Mouse (Mus musculus) ovary, postnatal 14 days (tissue): Measurements from ENCODE around the gene Gucy2d.

Experiments
- DNase-seq: peaks from one replicate; pipeline ENCODE4 v3.0.0; 2022; ENCODE audit warnings: low spot score

Gene Gucy2d

DNA sequence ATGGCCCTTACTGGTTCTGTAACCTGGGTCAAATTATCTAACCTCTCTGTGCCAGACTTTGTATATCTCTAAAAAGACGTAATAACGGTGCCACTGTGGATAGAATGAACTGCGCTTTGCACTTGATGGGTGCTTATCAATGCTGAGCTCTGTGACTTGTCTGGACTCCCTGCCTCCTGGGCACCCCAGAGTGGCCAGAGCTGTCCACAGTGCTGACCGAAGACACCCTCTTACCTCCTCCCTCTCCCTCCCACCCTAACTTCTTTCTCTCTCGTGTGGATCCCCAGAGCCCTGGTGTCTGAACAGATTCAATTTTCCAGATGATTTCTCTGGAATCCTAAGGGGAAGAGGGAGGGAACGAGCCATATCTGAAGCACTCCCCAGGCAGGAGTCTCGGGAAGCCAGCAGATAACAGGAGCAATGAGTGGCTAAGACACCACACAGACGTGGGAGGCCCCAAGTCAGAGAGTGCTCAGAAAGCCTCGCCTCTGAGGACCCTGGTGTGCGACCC is at the start of gene Gucy2d:
Gene Gucy2d, plus strand, starts transcription at position 461 of the 511 bp plus-strand sequence.
- DNase-seq, result no peak

DNA sequence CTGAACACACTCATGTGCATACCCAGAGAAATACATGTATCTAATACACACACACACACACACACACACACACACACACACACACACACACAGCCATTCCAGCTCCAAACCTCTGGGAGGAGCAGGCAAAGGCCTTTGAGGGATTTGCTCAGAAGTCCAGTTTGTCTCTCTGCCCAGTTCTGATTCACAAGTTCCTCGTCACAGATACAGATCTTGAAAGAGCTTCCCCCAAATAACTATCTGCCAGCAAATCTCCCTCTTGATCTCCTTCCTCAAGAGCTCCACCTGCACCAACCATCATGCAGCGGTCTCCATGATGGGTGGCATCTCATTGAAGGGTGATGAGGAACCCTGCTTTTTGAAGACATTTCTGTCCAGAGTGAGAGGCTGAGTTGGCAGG is 49.7 kb upstream of the Gucy2d start:
- no peak for DNase-seq

DNA sequence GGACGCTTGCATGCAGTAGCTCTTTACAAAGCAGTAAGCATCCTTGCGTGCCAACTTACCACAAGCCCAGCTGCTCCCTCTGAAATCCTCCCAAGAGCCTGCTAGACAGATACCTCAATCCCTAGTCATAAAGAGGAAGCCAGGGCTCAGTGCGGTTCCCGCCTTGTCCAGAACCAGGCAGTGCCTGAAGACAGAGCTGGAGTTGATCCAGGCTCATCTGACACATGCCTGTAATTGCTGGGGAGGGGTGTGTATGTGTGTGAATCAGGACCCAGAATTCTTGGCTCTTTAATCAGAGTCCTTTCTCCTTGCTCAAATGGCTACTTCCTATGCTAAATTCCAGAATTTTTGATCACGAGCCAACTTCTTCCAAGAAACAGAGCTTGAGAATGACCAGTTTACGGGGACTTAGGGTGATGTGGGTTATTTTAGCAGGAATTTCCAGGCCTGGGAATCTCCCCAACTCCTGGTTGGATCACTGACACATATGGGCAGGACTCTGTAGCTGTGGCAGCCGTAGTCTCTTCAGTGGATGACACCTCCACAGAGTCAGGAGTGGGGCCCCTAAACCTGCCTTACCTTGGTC is 48.8 kb upstream of the Gucy2d start:
- no peak for DNase-seq

DNA sequence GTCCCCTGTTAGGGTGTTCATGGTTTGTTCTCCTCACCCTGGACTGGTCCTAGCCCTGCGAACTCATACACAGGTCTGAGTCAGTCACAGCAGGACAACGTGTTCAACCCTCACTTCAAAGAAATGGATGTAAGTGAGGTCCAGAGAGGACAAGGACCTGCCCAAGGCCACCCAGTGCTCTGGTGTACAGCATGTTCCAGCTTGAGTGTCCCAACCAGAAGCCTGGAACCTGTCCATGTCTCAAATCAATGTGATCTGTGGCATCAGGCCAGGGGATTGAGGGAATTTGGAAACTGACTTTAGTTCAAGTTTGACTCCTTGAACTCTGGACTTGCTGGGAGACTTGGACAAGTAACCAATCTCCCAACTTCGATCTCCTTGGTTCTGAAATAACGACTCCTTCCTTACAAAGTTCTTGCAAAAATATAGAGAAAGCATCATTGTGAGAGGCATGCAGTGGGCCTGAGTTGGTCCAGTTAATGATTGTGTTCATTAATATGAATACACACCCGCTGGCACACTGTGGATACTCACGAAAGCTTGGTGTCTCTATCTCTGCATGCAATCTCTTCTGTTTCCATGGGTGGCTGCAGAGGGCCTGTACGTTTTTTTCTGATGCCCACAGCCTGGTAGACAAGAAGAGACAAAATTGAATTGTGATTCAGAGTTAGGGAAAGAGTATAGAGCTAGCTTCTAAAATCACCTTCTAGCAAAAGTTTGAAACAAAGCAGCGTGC is 47.6 kb upstream of the Gucy2d start:
- DNase-seq, result no peak

DNA sequence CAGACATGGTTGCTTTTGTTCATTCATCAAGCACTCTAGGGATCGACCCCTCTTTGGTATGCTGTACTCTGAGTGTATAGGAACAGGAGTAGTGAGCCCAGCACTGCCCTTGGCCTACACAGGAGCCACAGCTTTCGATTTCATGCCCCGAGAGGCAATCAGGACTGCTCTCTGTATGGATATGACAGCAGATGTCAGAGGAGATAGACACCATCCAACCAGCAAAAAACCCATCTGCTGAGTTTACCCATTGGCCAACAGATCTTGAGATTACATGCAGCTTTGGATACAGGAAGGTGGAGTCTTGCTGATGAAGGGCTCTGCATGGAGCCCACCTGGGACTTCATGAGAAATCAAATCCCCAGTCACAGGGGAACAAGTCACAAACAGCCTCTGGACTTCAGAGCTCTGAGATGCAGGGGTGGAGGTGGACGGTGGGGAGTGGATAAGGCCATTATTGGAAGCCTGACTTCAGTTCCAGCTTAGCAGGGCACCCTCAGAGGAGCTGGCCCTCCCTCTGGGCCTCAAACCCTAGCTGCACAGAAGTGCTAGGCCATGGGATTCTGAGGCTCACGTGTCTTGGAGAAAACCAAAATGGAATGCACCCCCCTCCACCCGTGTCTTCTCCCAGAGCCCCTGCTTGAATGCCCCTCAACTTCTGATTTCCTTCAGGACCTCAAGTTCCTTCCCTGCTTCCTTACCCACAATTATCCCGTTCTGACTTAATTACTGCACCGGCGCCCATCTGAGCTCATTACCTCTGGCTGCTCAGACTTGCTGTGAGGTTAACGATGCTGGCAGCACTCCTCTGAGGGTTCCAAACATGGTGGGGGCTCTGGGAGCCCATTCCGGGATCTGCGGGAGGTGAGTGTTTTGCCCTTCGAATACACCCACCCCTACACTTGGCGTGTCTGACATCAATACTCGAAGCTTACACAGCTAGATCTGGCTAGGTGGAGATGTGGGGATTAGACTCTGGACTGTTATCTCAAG is 37.3 kb upstream of the Gucy2d start:
- no peak for DNase-seq

DNA sequence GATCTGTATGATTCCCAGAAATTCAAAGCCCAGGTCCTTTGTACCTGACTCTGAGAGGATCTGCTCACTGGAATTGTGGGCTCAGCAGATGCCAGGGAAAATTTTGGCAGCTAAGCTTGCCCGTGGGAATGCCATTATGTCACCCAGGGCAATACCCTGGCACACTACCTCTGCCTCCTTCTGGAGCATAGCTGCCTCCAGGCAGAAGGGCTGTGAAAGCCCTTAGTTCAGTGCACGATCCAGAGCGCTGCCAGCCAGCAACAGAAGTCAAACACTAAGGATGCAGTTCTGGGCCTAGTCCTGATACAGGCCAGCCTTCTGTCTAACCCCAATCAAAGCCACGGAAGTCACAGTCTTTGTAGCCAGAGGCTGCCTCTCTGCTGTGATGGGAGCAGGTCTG is 36.2 kb upstream of the Gucy2d start:
- DNase-seq, result no peak

DNA sequence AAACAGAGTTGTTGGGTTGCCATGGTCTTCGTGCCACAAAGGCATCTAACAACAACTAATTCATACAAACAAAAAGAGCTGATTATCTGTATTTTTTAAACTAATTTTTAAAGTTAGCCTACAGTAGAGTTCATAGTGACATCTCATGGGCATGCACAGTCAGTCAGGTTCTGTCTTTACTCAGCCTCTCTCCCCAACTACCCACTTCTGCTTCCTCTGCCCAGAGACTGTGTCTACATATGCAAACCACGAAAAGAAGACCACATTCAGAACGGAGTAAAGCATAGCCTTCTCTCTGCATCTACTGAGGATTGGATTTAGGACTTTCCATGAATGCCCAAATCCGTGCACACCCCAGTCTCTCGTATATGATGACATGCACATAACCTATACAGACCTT is 32.6 kb upstream of the Gucy2d start:
- no peak for DNase-seq

DNA sequence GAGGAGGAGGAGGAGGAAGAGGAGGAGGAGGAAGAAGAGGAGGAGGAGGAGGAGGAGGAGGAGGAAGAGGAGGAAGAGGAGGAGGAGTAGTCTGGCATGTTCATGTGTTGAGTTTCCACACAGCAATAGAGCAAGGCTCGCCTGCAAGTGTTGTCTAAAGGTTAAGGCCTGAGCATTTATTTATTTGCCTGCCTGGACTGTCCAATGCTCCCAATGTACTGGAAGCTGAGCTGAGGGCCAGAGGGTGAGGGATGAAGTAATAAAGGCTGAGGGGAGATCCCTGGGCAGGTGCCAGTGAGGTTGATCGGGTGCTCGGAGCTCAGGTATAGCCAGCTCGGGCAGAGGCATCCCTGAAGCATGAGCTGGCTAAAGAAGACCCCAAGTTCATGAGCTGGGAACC is 27.1 kb upstream of the Gucy2d start:
- no peak for DNase-seq

DNA sequence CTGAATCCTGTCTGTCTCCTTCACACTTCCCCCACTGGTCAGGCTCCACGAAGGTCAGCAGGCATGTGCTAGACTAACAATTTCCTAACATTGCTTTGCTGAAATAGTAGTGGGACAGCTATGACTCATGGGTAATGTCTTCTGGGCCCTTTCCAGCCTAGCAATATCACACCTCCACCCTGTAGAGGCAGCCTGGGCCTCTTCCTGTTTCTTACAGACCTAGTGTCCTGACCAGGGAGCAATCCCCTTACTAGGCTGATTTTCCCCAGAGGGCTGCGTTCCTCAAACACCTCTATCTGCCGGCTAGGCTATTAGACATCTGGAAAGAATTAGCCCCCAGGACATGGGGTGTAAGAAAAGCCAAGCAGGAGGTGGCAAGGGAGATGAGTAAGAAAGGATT is 24.7 kb upstream of the Gucy2d start:
- no peak for DNase-seq

DNA sequence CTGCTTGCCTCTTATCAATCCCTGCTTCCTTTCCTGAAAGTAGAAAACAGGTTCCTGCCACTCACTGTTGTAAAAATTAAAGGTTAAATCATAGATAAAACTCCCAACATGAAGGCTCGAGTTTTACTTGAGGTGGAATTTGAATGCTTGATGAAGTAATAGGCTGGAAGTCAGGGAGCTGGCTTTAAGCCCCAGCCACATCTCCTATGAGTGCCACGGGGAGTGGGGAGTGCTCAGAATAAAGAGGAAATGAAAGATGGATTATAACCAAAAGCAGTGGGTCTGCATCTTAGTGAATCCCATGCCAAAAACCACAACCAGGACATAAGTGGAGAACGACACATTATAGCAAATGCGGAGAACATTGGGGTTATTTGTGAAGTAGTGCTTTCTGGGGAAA is 24.2 kb upstream of the Gucy2d start:
- DNase-seq, result no peak

DNA sequence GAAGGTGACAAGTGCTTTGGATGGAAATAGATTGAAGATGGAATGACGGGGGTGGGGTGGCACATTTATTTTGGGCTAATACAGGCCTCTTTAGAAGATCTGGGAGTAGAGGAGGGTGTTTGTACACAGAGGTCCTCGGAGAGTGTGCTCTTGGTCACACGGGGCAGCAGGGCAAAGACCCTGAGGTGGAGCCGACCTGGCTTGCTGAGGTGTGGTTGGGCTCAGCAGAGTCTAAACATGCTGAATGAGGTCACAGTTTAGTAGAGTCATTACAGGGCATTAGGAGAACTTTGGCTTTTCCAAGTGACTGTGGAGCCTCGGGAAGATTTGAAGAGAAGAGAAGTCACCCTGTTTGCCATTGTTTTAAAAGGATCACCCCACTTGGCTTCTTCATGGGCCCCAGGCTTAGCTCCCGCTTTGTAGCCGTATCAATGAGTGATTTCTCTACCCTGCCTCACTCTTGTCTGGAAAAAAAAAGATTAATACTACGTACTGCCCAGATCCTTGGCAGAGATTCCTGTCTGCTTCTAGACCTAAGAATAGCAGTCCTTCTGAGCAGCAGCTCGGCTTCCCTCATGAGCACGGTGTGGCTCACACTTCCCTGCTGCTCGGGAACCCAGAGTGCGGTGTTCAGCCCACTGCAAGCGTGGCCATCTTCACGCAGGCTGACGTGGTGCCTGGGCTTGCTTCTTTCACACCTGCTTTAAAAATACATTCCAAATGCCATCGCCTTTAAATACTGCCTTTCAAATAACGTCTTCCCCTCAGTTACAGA is 22.0 kb upstream of the Gucy2d start:
- DNase-seq, result no peak

DNA sequence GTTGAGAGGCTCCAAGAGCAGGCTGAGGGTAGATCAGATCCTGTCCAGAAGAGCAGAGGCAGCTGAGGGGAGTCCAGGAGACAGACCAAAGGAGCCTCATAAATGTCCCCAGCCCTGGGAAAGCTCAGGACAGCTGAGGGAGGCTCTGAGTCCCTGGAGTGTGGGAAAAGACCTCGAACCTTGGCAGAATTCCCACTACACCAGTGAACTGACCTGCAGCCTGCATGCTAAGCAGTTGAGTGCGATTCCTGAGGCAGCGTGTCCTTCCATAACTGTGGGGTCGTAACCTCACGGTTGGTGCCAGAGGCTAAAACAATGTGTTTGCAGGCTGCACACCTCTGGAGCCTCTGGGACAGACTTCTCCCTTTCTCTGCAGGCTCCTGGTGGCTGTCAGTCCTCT is 20.9 kb upstream of the Gucy2d start:
- peak; percentile 9 for DNase-seq

DNA sequence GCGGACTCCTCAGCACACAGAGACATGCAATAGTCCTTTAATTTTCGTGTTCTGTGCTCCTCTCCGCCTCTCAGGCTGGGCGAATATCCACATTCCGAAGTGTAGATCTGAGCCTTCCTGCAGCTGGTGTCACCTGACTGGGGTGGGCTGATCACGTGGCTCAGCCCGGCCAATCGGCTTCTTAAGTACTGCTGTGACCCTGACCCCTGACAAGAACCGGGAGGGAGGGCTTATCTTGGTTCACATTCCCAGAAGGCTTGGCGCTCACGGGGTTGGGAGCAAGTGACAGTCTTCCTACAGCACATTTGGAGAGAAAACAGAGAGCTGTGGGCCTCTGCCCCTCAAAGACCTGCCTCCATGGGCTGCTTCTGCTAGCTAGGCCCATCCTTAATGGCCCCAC is 16.7 kb upstream of the Gucy2d start:
- DNase-seq, result no peak

DNA sequence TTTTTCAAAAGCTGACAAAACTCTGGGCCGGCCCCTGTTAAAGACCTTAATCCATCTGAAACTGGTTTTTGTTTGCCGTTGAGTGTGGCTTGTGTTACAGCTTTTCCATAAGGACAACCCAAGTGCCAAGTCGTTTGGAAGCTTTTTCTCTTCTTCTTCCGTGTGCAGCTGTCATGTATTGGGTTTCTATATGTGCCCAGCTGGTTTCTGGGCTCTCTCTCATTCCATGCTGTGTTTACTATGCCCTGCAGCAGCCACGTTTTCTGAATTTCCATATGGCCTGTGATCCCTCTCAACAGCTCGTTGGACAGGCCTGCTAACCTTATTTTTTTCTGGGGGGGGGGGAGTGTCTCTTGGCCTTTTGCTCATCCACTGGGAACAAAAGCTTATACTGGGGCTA is 15.8 kb upstream of the Gucy2d start:
- no peak for DNase-seq

DNA sequence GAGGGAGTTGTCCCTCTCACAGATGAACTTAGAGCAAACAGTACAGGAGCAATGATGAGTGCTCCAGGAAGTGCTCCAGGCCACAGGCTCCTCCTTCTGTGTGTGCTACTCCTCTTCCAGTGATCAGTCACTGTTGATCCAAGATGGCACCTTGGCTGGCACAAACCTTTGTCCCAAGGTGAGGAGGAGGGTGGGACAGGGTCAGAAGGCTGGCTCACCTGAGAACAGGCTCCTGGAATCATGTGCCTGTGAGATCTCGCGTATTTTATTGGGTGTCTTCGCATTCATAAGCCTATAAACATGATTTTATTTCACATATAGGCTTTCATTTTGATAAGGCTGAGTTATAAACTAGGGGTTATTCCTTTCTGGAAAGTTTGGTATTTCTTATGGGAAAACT is 14.7 kb upstream of the Gucy2d start:
- DNase-seq, result no peak

DNA sequence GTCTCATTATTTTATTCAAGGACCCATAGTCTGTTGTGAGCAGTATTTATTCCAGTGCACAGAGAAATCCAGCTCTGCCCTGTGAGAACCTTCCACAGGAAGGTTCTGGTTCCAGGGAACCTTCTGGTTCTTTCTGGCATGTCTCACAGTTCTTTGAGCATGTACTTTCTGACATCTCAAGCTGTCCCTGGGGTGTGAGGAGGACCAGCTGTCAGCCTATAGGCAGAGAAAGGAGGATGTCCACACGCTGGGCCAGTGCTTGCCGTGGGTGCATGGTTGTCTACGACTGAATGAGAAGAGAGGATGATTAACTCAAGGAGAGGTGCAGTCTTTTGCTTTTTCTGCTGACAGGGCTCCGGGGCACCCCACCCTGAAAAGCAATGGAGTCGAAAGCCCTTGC is 13.6 kb upstream of the Gucy2d start:
- DNase-seq, result no peak

DNA sequence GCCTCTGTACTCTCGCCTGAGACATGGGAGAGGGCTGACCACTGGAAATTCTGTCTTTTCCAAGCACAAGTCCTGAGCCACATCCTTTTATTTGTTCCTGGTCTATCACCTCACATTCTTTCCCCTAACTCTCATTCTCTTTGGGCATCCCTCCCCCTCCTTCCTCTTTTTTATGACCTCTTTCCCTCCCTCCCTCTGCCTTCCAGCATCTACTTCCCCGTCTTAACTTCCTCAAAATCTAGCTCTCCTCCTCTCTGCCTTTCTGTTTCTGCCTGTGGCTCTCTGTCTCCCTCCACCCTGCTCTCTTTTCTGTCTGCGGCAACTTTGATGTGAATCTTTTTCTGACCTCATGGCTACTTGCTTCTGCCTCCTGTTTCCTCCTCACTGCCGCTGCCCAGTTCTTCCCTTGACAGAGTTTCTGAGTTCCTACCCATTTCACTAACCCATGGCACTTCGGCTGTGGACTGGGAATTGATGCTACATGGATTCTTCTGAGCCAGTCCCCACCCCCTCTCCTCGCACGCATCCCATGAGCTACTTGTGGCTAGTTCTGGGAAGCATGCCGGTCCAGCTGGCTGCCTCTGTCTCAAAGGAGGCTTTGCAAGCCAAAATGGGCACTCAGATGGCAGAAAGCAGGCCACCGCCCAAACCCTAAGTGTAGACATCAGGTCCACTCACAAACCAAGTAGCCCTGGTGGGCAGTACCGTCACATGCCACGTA is 12.9 kb upstream of the Gucy2d start:
- DNase-seq, result no peak

DNA sequence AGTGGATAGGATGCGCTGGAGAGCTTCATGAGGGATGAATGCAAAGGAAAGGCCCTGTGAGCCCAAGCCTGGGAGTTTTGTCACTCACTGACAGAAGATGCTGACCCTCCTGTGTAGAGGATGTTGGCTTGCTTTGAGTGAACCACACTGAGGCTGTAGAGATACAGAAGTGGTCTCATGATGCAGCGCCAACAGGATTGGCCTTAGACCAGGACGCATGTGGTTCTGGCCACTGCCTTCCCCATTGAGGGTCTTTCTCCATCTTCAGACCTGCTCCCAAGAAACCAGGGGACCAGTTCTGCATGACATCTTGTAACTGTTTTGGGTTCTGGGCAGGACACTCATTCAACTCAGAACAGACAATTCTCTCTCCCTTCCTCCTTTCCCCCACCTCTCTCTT is 10.6 kb upstream of the Gucy2d start:
- DNase-seq, result no peak

DNA sequence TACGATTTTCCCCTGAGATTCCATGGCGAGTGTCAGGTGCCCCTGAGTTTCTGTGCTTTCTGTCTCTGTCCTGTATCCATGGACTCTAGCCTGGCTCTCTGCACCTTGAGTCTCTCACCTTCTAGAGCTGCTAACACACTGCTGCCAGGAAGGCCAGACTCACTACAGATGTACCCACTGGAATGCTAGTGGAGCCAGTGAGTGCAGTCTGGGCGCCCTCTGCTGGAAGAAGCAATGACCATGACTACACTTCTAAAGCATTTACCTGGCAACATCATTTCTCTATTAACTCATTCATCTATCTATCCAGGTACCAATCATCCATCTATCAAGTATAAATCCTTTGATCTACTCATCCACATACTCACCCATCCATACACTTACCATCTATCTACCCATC is 9.4 kb upstream of the Gucy2d start:
- DNase-seq, result peak; percentile 54

DNA sequence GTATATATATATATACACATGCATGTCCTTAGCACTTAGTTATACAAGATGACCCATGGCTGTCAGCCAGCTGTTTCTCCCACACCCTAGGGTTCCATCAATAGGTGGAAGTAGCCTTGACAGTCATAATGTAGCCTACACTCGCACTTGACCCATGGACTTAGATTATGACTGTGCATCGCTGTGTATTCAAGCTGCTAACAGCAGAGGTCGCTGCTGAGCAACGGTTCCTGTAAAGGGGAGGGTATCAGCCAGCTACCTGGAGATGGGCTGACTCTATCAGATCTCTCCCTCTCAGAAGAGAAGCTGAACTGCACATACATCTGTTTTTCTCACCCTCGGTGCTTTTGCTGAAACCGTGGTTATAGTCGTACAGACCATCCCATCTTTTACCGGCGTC is 2.6 kb upstream of the Gucy2d start:
- peak; percentile 21 for DNase-seq

DNA sequence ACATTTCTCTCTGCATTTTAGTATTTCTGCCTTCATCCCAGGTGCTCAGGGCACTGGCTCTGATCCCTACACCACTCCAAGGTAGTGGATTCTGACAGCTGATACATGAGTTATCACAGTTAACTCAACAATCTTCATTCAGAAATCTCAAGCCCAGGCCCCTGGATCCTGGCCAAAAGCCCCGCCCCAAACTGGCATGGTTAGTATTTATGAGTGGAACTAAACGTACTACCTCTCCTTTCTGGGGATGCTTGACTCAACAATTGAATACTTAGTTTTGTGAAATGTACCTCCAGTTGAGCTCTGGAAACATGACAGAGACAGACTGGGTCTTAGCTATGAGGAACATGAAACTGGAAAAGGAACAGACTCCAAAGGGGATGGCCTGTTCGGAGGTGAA is 6.7 kb downstream of the Gucy2d start:
- no peak for DNase-seq
